Mouse (Mus musculus) liver, adult 2 months (tissue): ENCODE data around the gene Pex5l. TPM values are rescaled to one million over a fixed set of nuclear protein-coding genes. Genes with fewer than 3 reads are reported as not detected.

ENCODE experiments used
- DNase-seq: peaks from one replicate; pipeline ENCODE4 v3.0.0-alpha.2; 2011; ENCODE audit warnings: low read depth, low spot score; ENCODE audit errors: extremely low read depth
- H3K27ac ChIP-seq: fragments of 200-500 bp; replicated peaks from 2 replicates; pipeline ENCODE4 v1.5.1; 2012; ENCODE audit warnings: low read depth, mild to moderate bottlenecking, control low read depth, inconsistent platforms, low read length; ENCODE audit not compliant: insufficient read depth
- H3K27me3 ChIP-seq: fragments of 200-500 bp; 2 replicates; pipeline ENCODE4 v1.6.1; 2012; ENCODE audit warnings: mild to moderate bottlenecking, moderate library complexity, low read length, inconsistent platforms; ENCODE audit not compliant: control insufficient read depth, insufficient read depth
- H3K36me3 ChIP-seq: fragments of 200-500 bp; 2 replicates; pipeline ENCODE4 v1.6.1; 2012; ENCODE audit warnings: low read length, inconsistent platforms; ENCODE audit not compliant: control insufficient read depth, insufficient read depth
- H3K4me1 ChIP-seq: fragments of 200-500 bp; 2 replicates; pipeline ENCODE4 v1.6.1; 2011; ENCODE audit warnings: low read length; ENCODE audit not compliant: control insufficient read depth, insufficient read depth
- H3K4me3 ChIP-seq: fragments of 200-500 bp; 2 replicates; pipeline ENCODE4 v1.5.1; 2011; ENCODE audit warnings: low read depth, mild to moderate bottlenecking, control low read depth, low read length, moderate library complexity; ENCODE audit not compliant: insufficient read depth
- H3K79me2 ChIP-seq: fragments of 200-500 bp; 2 replicates; pipeline ENCODE4 v1.6.1; 2012; ENCODE audit warnings: inconsistent platforms, mild to moderate bottlenecking, low read length, moderate library complexity; ENCODE audit not compliant: control insufficient read depth, insufficient read depth
- H3K9ac ChIP-seq: fragments of 200-500 bp; 2 replicates; pipeline ENCODE4 v1.6.1; 2012; ENCODE audit warnings: low read depth, mild to moderate bottlenecking, control low read depth, inconsistent platforms, low read length
- CTCF ChIP-seq: fragments of 200-500 bp; IDR thresholded peaks from 2 replicates; pipeline ENCODE4 v1.5.1; 2011; ENCODE audit warnings: low read depth, low read length, control low read depth
- POLR2A ChIP-seq: fragments of 200-500 bp; IDR thresholded peaks from 2 replicates; pipeline ENCODE4 v1.6.1; 2011; ENCODE audit warnings: low read length, control low read depth; ENCODE audit not compliant: insufficient read depth; ENCODE audit errors: extremely low read depth
- WGBS: fragments of 180-500 bp; shearing (Covaris S2); methylation state at CpG from one replicate; pipeline ENCODE4 v1.1.7; 2018; 5-methylcytosine and 5-hydroxymethylcytosine counted together
- polyA plus RNA-seq: library from polyadenylated mRNA; depleted of rRNA; stranded (reverse); fragments of >200 nt; gene quantifications from 2 replicates; pipeline ENCODE4 v1.2.3, GENCODE M21; 2012
- total RNA-seq: library from RNA; depleted of rRNA; stranded (reverse); fragments of >200 nt; gene quantifications from 2 replicates; pipeline ENCODE4 v1.2.3, GENCODE M21; 2014

Pex5l gene
- total and polyA plus RNA-seq, 2 experiments: 0.05 to 0.09 TPM

- WGBS: 77% methylated on average over 3 of the region's 3 CpGs
- no peak overlapping the region for H3K27ac ChIP-seq
Observed at GRCm38 (mm10) chr3:32908400-32908799, 234.6 kb downstream of the Pex5l start.

GRCm38 (mm10) chr3:32905850-32906779 lies 236.9 kb downstream of the Pex5l start:
- Histone ChIP-seq H3K4me1 (no peaks in the 10 kb centered on the region), H3K36me3 (no peaks in the 10 kb centered on the region), H3K9ac (no peak overlapping the region), H3K79me2 (no peaks in the 10 kb centered on the region), H3K27me3 (no peaks in the 10 kb centered on the region), H3K4me3 (no peak overlapping the region), H3K27ac (no peak overlapping the region)
- DNase-seq: peak; percentile 7
- TF ChIP-seq CTCF: no peak
- no peak for TF ChIP-seq POLR2A
- WGBS: 87% methylated on average over 8 of the region's 8 CpGs

More at GRCm38 (mm10) chr3:32908400-32908799, 234.6 kb downstream of the Pex5l start:
- Histone ChIP-seq H3K4me3 (no peak overlapping the region), H3K36me3 (no peaks in the 10 kb centered on the region), H3K9ac (no peak overlapping the region), H3K4me1 (no peaks in the 10 kb centered on the region), H3K27me3 (no peaks in the 10 kb centered on the region), H3K79me2 (no peaks in the 10 kb centered on the region)
- DNase-seq: no peak
- TF ChIP-seq POLR2A (no peak), CTCF (no peak)

GRCm38 (mm10) chr3:32904599-32904998 lies 238.4 kb downstream of the Pex5l start:
- H3K27me3 ChIP-seq: no peaks in the 10 kb centered on the region
- DNase-seq: no peak
- no peaks in the 10 kb centered on the region for H3K4me1 ChIP-seq
- no peaks in the 10 kb centered on the region for H3K36me3 ChIP-seq
- 82% methylated on average over 1 of the region's 1 CpGs for WGBS
- no peak for TF ChIP-seq CTCF
- no peak for TF ChIP-seq POLR2A
- H3K79me2 ChIP-seq: no peaks in the 10 kb centered on the region
- no peak overlapping the region for H3K4me3 ChIP-seq
- H3K27ac ChIP-seq: no peak overlapping the region
- no peak overlapping the region for H3K9ac ChIP-seq

- Histone ChIP-seq H3K4me1 (no peaks in the 10 kb centered on the region), H3K27me3 (no peaks in the 10 kb centered on the region), H3K79me2 (no peaks in the 10 kb centered on the region), H3K9ac (no peak overlapping the region), H3K27ac (no peak overlapping the region), H3K4me3 (no peak overlapping the region), H3K36me3 (no peaks in the 10 kb centered on the region)
- TF ChIP-seq CTCF (no peak), POLR2A (no peak)
- 67% methylated on average over 4 of the region's 4 CpGs for WGBS
- DNase-seq: no peak
Observed at GRCm38 (mm10) chr3:32903462-32903861, 239.6 kb downstream of the Pex5l start.
